ENCODE assay signal across 29 mouse cellular contexts in genomic region chr6:32589632-32590031, GRCm38 (mm10). TPM values are rescaled to one million over a fixed set of nuclear protein-coding genes. Genes with fewer than 3 reads are reported as not detected.
"Had no signal": no experiment of that assay in that cellular context is flagged by ENCODE, and none has a peak within 500 bp of the region (broad histone marks: within the 10 kb centered on the region; RNA-seq: fewer than 3 reads in every experiment).

No protein-coding gene starts in this region.

- DNase-seq: cerebellum, adult 2 months; cerebellum, adult 8-10 months; cerebellum, adult 9-10 months; cerebellum, adult 9-11 months; cerebellum, postnatal 10 days; cerebellum, postnatal 14 days; cerebellum, postnatal 25 days; cerebellum, postnatal 36 days; embryo, embryonic 11 days; forebrain, postnatal 0 days; gastrocnemius, adult 2 months; gastrocnemius, postnatal 10 days; gastrocnemius, postnatal 14 days; gastrocnemius, postnatal 25 days; gastrocnemius, postnatal 36 days; heart, adult 18-20 months; heart, adult 2 months had no signal

- H3K9ac ChIP-seq: embryonic facial prominence, embryonic 12.5 days; embryonic facial prominence, embryonic 13.5 days; embryonic facial prominence, embryonic 15.5 days; forebrain, embryonic 12.5 days; forebrain, embryonic 13.5 days; forebrain, embryonic 15.5 days; forebrain, postnatal 0 days had no signal

- H3K9me3 ChIP-seq: embryonic facial prominence, embryonic 10.5 days; embryonic facial prominence, embryonic 12.5 days; embryonic facial prominence, embryonic 13.5 days; embryonic facial prominence, embryonic 15.5 days; forebrain, embryonic 10.5 days; forebrain, embryonic 12.5 days; forebrain, embryonic 13.5 days; forebrain, embryonic 15.5 days had no signal

- ATAC-seq: forebrain, embryonic 13.5 days; forebrain, embryonic 14.5 days; forebrain, embryonic 15.5 days; forebrain, embryonic 16.5 days; forebrain, postnatal 0 days had no signal

- H3K4me3 ChIP-seq: embryonic facial prominence, embryonic 10.5 days; embryonic facial prominence, embryonic 12.5 days; embryonic facial prominence, embryonic 13.5 days; embryonic facial prominence, embryonic 15.5 days; erythroblast, embryonic 14.5 days; forebrain, embryonic 10.5 days; forebrain, embryonic 12.5 days; forebrain, embryonic 13.5 days; forebrain, embryonic 15.5 days; gastrocnemius, adult 2 months; heart, adult 2 months had no signal

- H3K4me2 ChIP-seq: embryonic facial prominence, embryonic 12.5 days; embryonic facial prominence, embryonic 13.5 days; embryonic facial prominence, embryonic 15.5 days; forebrain, embryonic 12.5 days; forebrain, embryonic 13.5 days; forebrain, embryonic 15.5 days had no signal

- H3K36me3 ChIP-seq: embryonic facial prominence, embryonic 10.5 days; embryonic facial prominence, embryonic 12.5 days; embryonic facial prominence, embryonic 13.5 days; embryonic facial prominence, embryonic 15.5 days; forebrain, embryonic 10.5 days; forebrain, embryonic 12.5 days; forebrain, embryonic 15.5 days had no signal

- H3K27ac ChIP-seq: embryonic facial prominence, embryonic 10.5 days; embryonic facial prominence, embryonic 12.5 days; embryonic facial prominence, embryonic 13.5 days; embryonic facial prominence, embryonic 15.5 days; forebrain, embryonic 10.5 days; forebrain, embryonic 12.5 days; forebrain, embryonic 13.5 days; forebrain, embryonic 15.5 days; gastrocnemius, adult 2 months; heart, adult 2 months had no signal

RNA-seq across cellular contexts. Expression of gene Plxna4, which starts 1.6 kb away (rescaled TPM):
- total RNA-seq: granulocyte monocyte progenitor cell, adult 5-6 weeks had no signal
